Mouse (Mus musculus): ENCODE results near the gene Gm20772. TPM values are rescaled to one million over a fixed set of nuclear protein-coding genes. Genes with fewer than 3 reads are reported as not detected.
"Not testable (repeated sequence)": the region's sequence is repeated elsewhere in the genome, so short reads cannot be mapped to it uniquely, and the experiment has no call there.

Gm20772 gene
- not detected for polyA plus RNA-seq (2017; shearing (Covaris generic))

DNA sequence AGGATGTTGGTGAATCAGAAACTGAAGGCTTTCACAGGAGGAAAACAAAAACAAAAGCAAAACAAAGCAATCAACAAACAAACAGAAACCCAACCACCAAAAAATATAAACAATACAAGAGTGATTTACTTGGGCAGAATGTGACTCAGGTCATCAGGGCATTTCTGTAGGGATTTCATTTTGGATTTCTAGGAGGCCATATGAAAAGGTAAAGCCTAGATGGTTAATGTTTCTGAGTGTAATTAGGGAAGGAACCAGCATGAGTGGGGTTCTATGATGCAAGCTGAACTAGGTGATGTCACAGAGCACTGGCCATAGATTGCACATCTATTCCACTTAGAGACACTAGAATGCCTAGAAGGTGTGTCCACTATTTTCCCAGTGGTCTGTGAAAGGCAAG is at the start of gene Gm20772, which contains the start of gene Gm20831:
TSS of gene Gm20772 (plus strand) at position 301 of the 400 bp plus-strand sequence.
TSS of gene Gm20831 (plus strand) at position 301 of the 400 bp plus-strand sequence.
- ATAC-seq: not testable (repeated sequence)

DNA sequence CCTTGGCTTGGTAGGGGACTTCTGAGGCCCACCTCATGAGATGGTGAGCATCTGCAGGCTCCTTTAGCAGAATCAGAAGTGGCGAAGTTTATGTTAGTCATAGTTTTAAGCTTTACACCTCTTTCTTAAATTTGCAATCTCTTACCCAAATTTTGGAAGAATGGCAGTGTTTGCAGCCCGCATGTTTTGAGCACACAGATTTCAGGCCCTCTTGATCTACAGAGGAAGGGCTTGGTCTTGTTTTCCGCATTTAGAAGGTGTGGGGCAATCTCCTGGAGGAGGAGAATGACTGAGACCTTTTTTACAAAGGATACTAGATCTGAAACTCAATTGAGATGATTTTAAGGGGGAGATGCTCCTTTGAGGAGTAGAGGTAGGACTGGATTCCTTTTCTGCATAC is 28.4 kb upstream of the Gm20772 start, which contains the start of gene Gm21904:
TSS of gene Gm21904 (minus strand) at position 101 of the 400 bp plus-strand sequence.
- ATAC-seq: not testable (repeated sequence)

Other genes with a start within 250 kb of the Gm20772 start
- gene Gm21904, start 28.5 kb upstream of the Gm20772 start, polyA plus RNA-seq (2017; shearing (Covaris generic)): not detected
- gene Gm20831, start within 50 bp of the Gm20772 start, polyA plus RNA-seq (2017; shearing (Covaris generic)): not detected
- not detected for gene Srsy, start 62.6 kb downstream of the Gm20772 start, polyA plus RNA-seq (2017; shearing (Covaris generic))
- gene Gm21764, start 187.1 kb downstream of the Gm20772 start, polyA plus RNA-seq (2017; shearing (Covaris generic)): not detected
- not detected for gene Ssty1, start 214.4 kb downstream of the Gm20772 start, polyA plus RNA-seq (2017; shearing (Covaris generic))